Mouse (Mus musculus) ES-E14 (cell line): ENCODE measurements around the gene Hephl1.

Source experiments
- CHD2 ChIP-seq: IDR thresholded peaks from 2 replicates; pipeline ENCODE4 v1.6.1; 2014; ENCODE audit warnings: mild to moderate bottlenecking, low read depth, low read length, inconsistent platforms
- HCFC1 ChIP-seq: IDR thresholded peaks from 2 replicates; pipeline ENCODE4 v1.6.1; 2012; ENCODE audit warnings: low read length, inconsistent platforms, borderline replicate concordance; ENCODE audit not compliant: insufficient read depth
- MAFK ChIP-seq: IDR thresholded peaks from 2 replicates; pipeline ENCODE4 v1.6.1; 2014; ENCODE audit warnings: mild to moderate bottlenecking, low read depth, low read length, inconsistent platforms; ENCODE audit not compliant: insufficient read depth
- ZC3H11A ChIP-seq: IDR thresholded peaks from 2 replicates; pipeline ENCODE4 v1.6.1; 2012; ENCODE audit warnings: low read depth, mild to moderate bottlenecking, inconsistent platforms, low read length, borderline replicate concordance
- ZNF384 ChIP-seq: IDR thresholded peaks from 2 replicates; pipeline ENCODE4 v1.6.1; 2012; ENCODE audit warnings: low read depth, low read length, inconsistent platforms

DNA sequence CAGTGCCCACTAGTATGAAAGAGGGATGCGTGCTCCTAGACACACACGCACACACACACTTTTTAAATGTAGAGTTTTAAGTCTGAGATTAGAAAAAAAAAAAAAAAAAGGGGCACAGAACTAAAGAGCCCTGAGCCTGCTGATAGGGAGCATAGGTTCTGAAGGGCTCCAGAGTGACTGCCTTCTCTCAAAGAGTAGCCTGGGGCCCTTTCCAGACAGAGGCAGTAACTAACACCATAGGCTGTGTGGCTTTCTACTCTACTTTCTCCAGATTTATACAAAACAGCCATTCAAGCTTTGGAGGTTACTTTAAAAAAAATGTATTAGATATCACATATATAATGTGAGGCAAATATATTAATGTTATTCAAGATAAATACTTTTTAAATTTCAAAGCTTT lies 75.5 kb downstream of the Hephl1 start:
- TF ChIP-seq MAFK (no peak), ZNF384 (no peak), HCFC1 (no peak), ZC3H11A (no peak), CHD2 (no peak)
